ENCODE assay signal across 29 mouse cellular contexts in genomic region chr9:58674736-58675135, GRCm38 (mm10).
"Had no signal": no experiment of that assay in that cellular context is flagged by ENCODE, and none has a peak within 500 bp of the region (broad histone marks: within the 10 kb centered on the region; RNA-seq: fewer than 3 reads in every experiment).

No protein-coding gene starts in this region.

- H3K4me3 ChIP-seq: heart, embryonic 12.5 days; heart, embryonic 13.5 days; heart, embryonic 15.5 days; hindbrain, embryonic 10.5 days; hindbrain, embryonic 12.5 days; hindbrain, embryonic 13.5 days; hindbrain, embryonic 15.5 days; intestine, embryonic 15.5 days; kidney, embryonic 15.5 days; layer of hippocampus, adult 2 months had no signal

- H3K4me2 ChIP-seq: heart, embryonic 11.5 days; heart, embryonic 12.5 days; heart, embryonic 13.5 days; heart, embryonic 15.5 days; hindbrain, embryonic 12.5 days; hindbrain, embryonic 13.5 days; hindbrain, embryonic 14.5 days; hindbrain, embryonic 15.5 days; intestine, embryonic 15.5 days; kidney, embryonic 15.5 days had no signal

- H3K36me3 ChIP-seq: heart, embryonic 12.5 days; heart, embryonic 13.5 days; heart, embryonic 15.5 days; hindbrain, embryonic 10.5 days; hindbrain, embryonic 12.5 days; hindbrain, embryonic 13.5 days; hindbrain, embryonic 15.5 days; intestine, embryonic 15.5 days; kidney, embryonic 15.5 days had no signal

- H3K9ac ChIP-seq: heart, embryonic 12.5 days; heart, embryonic 13.5 days; heart, embryonic 15.5 days; hindbrain, embryonic 12.5 days; hindbrain, embryonic 14.5 days; hindbrain, embryonic 15.5 days; intestine, embryonic 15.5 days; kidney, embryonic 15.5 days had no signal

- H3K27ac ChIP-seq: heart, embryonic 15.5 days; hindbrain, embryonic 10.5 days; hindbrain, embryonic 12.5 days; hindbrain, embryonic 13.5 days; hindbrain, embryonic 14.5 days; hindbrain, embryonic 15.5 days; hindbrain, postnatal 0 days; intestine, embryonic 15.5 days; kidney, embryonic 15.5 days; kidney, postnatal 0 days; layer of hippocampus, adult 2 months had no signal

- H3K4me1 ChIP-seq: hindbrain, embryonic 12.5 days; hindbrain, embryonic 15.5 days; intestine, embryonic 15.5 days had no signal

- H3K27me3 ChIP-seq: heart, embryonic 12.5 days; heart, embryonic 13.5 days; heart, embryonic 15.5 days; hindbrain, embryonic 12.5 days; hindbrain, embryonic 13.5 days; hindbrain, embryonic 15.5 days; intestine, embryonic 15.5 days; kidney, embryonic 15.5 days had no signal

- ATAC-seq: hindbrain, embryonic 16.5 days; hindbrain, postnatal 0 days; inflammation-experienced regulatory T-cells, adult 6 months; intestine, embryonic 15.5 days; intestine, embryonic 16.5 days; intestine, postnatal 0 days had no signal

- H3K9me3 ChIP-seq: heart, embryonic 12.5 days; heart, embryonic 13.5 days; heart, embryonic 15.5 days; hindbrain, embryonic 12.5 days; hindbrain, embryonic 13.5 days; hindbrain, embryonic 15.5 days; intestine, embryonic 15.5 days had no signal

- DNase-seq: heart, postnatal 10 days; heart, postnatal 36 days; heart, postnatal 4 days; kidney, adult 11 months; kidney, adult 18-20 months; kidney, adult 8-10 months; kidney, adult 9 months; kidney, postnatal 10 days; kidney, postnatal 4 days; layer of hippocampus, adult 9-11 months; layer of hippocampus, postnatal 36 days had no signal
